In the genomic region with DNA sequence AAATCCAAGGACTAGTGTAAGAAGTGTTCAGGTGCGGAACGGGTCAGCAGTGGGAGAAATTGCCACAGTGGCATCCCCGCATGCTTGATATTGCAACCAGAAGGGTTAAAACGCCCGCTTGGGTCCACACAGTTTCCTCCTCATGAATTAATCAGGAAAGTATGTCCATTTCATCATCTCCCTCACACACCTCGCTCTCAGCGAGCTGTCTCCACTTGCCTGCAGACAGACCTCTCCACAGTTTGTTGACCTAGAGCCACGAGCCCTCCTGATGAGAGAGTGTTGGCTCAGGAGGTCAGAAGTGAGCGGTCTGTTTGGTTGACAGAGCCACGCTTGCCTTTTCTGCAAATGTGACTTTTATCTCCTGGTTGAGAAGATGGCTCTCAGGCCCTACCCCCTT, we compare ENCODE assay signal across 24 mouse cellular contexts.
DNase-seq lines count a peak whose midpoint lies in the region; ATAC-seq and TF ChIP-seq lines count a peak whose summit lies in the region.
"Had no signal": no experiment of that assay in that cellular context is flagged by ENCODE, and none has a peak within 500 bp of the region (broad histone marks: within the 10 kb centered on the region; RNA-seq: fewer than 3 reads in every experiment).

No protein-coding gene starts in this region.

- no peak overlapping the region for H3K4me3 ChIP-seq in lung, postnatal 0 days (ENCODE audit: low read depth, low read length)
- H3K4me3 ChIP-seq in limb, embryonic 10.5 days = no peak overlapping the region
- no peak overlapping the region for H3K4me3 ChIP-seq in liver, embryonic 13.5 days (replicated peaks)
- H3K4me3 ChIP-seq in liver, postnatal 0 days (ENCODE audit: low read depth, low read length) = peak overlapping the region; percentile 13; the same call in 1 of the 2 replicates
- H3K4me3 ChIP-seq in intestine, postnatal 0 days (ENCODE audit: low read depth, low read length) = no peak overlapping the region
- H3K4me3 ChIP-seq: embryonic facial prominence, embryonic 15.5 days; erythroblast, embryonic 14.5 days; forebrain, embryonic 10.5 days; heart, embryonic 15.5 days; hindbrain, embryonic 13.5 days had no signal

- no peaks in the 10 kb centered on the region for H3K36me3 ChIP-seq in lung, postnatal 0 days (ENCODE audit: insufficient read depth, low read length)
- no peaks in the 10 kb centered on the region for H3K36me3 ChIP-seq in limb, embryonic 10.5 days
- no peaks in the 10 kb centered on the region for H3K36me3 ChIP-seq in liver, embryonic 13.5 days
- H3K36me3 ChIP-seq in liver, postnatal 0 days (replicated peaks; ENCODE audit: insufficient read depth, low read length) = no peaks in the 10 kb centered on the region
- no peaks in the 10 kb centered on the region for H3K36me3 ChIP-seq in intestine, postnatal 0 days (ENCODE audit: control insufficient read depth, insufficient read depth)
- H3K36me3 ChIP-seq: embryonic facial prominence, embryonic 15.5 days; forebrain, embryonic 10.5 days; heart, embryonic 15.5 days; hindbrain, embryonic 13.5 days had no signal

- peak; percentile 25 for DNase-seq in lung, postnatal 0 days (ENCODE audit: low spot score)
- no peak for DNase-seq in lung, adult 18-20 months
- DNase-seq in limb, embryonic 10.5 days (ENCODE audit: low spot score) = peak; percentile 26
- DNase-seq in liver, embryonic 13.5 days = no peak
- peak; percentile 28 for DNase-seq in liver, postnatal 0 days
- DNase-seq in cerebellum, adult 9-11 months = no peak
- DNase-seq in kidney, adult 9 months = no peak
- DNase-seq: adrenal gland, adult 2 months; adrenal gland, postnatal 25 days; cerebellum, adult 2 months; cerebellum, postnatal 14 days; embryo, embryonic 11 days; gastrocnemius, postnatal 36 days; heart, adult 18-20 months; heart, postnatal 14 days had no signal

- no peak overlapping the region for H3K27ac ChIP-seq in lung, postnatal 0 days (ENCODE audit: low read length)
- H3K27ac ChIP-seq in limb, embryonic 10.5 days = no peak overlapping the region; the same call in 1 of the 2 replicates
- H3K27ac ChIP-seq in liver, embryonic 13.5 days = no peak overlapping the region
- H3K27ac ChIP-seq in liver, postnatal 0 days (ENCODE audit: low read depth) = peak overlapping the region; percentile 62
- H3K27ac ChIP-seq in intestine, postnatal 0 days (ENCODE audit: low read depth, low read length) = no peak overlapping the region
- H3K27ac ChIP-seq: embryonic facial prominence, embryonic 15.5 days; forebrain, embryonic 10.5 days; heart, embryonic 15.5 days; hindbrain, embryonic 13.5 days had no signal

- TF ChIP-seq CTCF in lung, postnatal 0 days (IDR thresholded peaks at IDR 0.05) = no peak
- no peak for TF ChIP-seq CTCF in liver, postnatal 0 days (IDR thresholded peaks at IDR 0.05; ENCODE audit: low read depth)
- TF ChIP-seq CTCF in intestine, postnatal 0 days (IDR thresholded peaks at IDR 0.05; ENCODE audit: low read depth) = no peak

- no peaks in the 10 kb centered on the region for H3K9me3 ChIP-seq in lung, postnatal 0 days (ENCODE audit: low read length)
- H3K9me3 ChIP-seq in limb, embryonic 10.5 days (replicated peaks) = no peaks in the 10 kb centered on the region
- H3K9me3 ChIP-seq in liver, embryonic 13.5 days (replicated peaks) = no peaks in the 10 kb centered on the region
- no peaks in the 10 kb centered on the region for H3K9me3 ChIP-seq in liver, postnatal 0 days (ENCODE audit: low read length)
- no peaks in the 10 kb centered on the region for H3K9me3 ChIP-seq in intestine, postnatal 0 days (ENCODE audit: control insufficient read depth)
- H3K9me3 ChIP-seq: embryonic facial prominence, embryonic 15.5 days; forebrain, embryonic 10.5 days; heart, embryonic 15.5 days; hindbrain, embryonic 13.5 days had no signal

- 61% methylated on average over 10 of the region's 10 CpGs for WGBS in lung, postnatal 0 days
- WGBS in limb, embryonic 10.5 days = 84% methylated on average over 10 of the region's 10 CpGs
- WGBS in liver, embryonic 13.5 days (ENCODE audit: insufficient replicate concordance) = 70% methylated on average over 10 of the region's 10 CpGs
- WGBS in liver, postnatal 0 days (ENCODE audit: insufficient replicate concordance) = 67% methylated on average over 10 of the region's 10 CpGs
- 79% methylated on average over 10 of the region's 10 CpGs for WGBS in intestine, postnatal 0 days

- no peak for TF ChIP-seq EP300 in lung, postnatal 0 days (IDR thresholded peaks at IDR 0.05)
- no peak for TF ChIP-seq EP300 in liver, postnatal 0 days (IDR thresholded peaks at IDR 0.05; ENCODE audit: low read depth)

- no peak overlapping the region for H3K4me2 ChIP-seq in lung, postnatal 0 days (replicated peaks; ENCODE audit: low read depth, low read length)
- H3K4me2 ChIP-seq in liver, embryonic 13.5 days = peak overlapping the region; percentile 32; the same call in 1 of the 2 replicates
- H3K4me2 ChIP-seq in liver, postnatal 0 days (ENCODE audit: low read depth, low read length) = peak overlapping the region; percentile 57
- no peak overlapping the region for H3K4me2 ChIP-seq in intestine, postnatal 0 days (replicated peaks; ENCODE audit: low read depth)
- H3K4me2 ChIP-seq: embryonic facial prominence, embryonic 15.5 days; heart, embryonic 11.5 days; heart, embryonic 15.5 days; hindbrain, embryonic 13.5 days had no signal

- ATAC-seq in lung, postnatal 0 days = 0 out of 2 replicates have a peak, but pooled peaks have one; percentile 17
- peak; percentile 50; the same call in 1 of the 2 replicates for ATAC-seq in liver, embryonic 13.5 days (ENCODE audit: low read depth)
- ATAC-seq in liver, postnatal 0 days = peak; percentile 79
- no peak for ATAC-seq in intestine, postnatal 0 days
- ATAC-seq: forebrain, embryonic 14.5 days; Patski had no signal

- H3K4me1 ChIP-seq in lung, postnatal 0 days (ENCODE audit: insufficient read depth, low read depth, low read length) = 0 out of 2 replicates have a peak, but pooled peaks cover 9% of the 10 kb centered on the region
- peaks cover 11% of the 10 kb centered on the region; the same call in 1 of the 2 replicates for H3K4me1 ChIP-seq in limb, embryonic 10.5 days
- peaks cover 3% of the 10 kb centered on the region for H3K4me1 ChIP-seq in liver, embryonic 13.5 days (replicated peaks)
- peaks cover 6% of the 10 kb centered on the region; the same call in 1 of the 2 replicates for H3K4me1 ChIP-seq in liver, postnatal 0 days (ENCODE audit: insufficient read depth)
- H3K4me1 ChIP-seq in intestine, postnatal 0 days (replicated peaks; ENCODE audit: control insufficient read depth, insufficient read depth, low read length) = no peaks in the 10 kb centered on the region; the same call in 1 of the 2 replicates
- H3K4me1 ChIP-seq: forebrain, embryonic 10.5 days; hindbrain, embryonic 13.5 days had no signal

- H3K27me3 ChIP-seq in lung, postnatal 0 days (replicated peaks; ENCODE audit: insufficient read depth, low read length) = no peaks in the 10 kb centered on the region
- H3K27me3 ChIP-seq in limb, embryonic 10.5 days (ENCODE audit: low read depth, poor library complexity, severe bottlenecking) = no peaks in the 10 kb centered on the region
- no peaks in the 10 kb centered on the region for H3K27me3 ChIP-seq in liver, embryonic 13.5 days
- H3K27me3 ChIP-seq in liver, postnatal 0 days (ENCODE audit: insufficient read depth, low read length) = no peaks in the 10 kb centered on the region
- no peaks in the 10 kb centered on the region for H3K27me3 ChIP-seq in intestine, postnatal 0 days (replicated peaks; ENCODE audit: control insufficient read depth, insufficient read depth, low read length)
- H3K27me3 ChIP-seq: embryonic facial prominence, embryonic 15.5 days; heart, embryonic 15.5 days; hindbrain, embryonic 13.5 days; Patski had no signal

- H3K9ac ChIP-seq in lung, postnatal 0 days (replicated peaks; ENCODE audit: low read depth) = no peak overlapping the region
- H3K9ac ChIP-seq in liver, embryonic 13.5 days = no peak overlapping the region
- H3K9ac ChIP-seq in liver, postnatal 0 days (replicated peaks) = peak overlapping the region; percentile 41
- no peak overlapping the region for H3K9ac ChIP-seq in intestine, postnatal 0 days (ENCODE audit: low read depth, low read length)
- H3K9ac ChIP-seq: embryonic facial prominence, embryonic 15.5 days; heart, embryonic 15.5 days; hindbrain, embryonic 13.5 days had no signal

Comparison
In these comparisons a context has a peak if more than half of its experiments do, and no peak if none do; other contexts are left out.
1. DNase-seq: peak in lung, postnatal 0 days (single experiment), limb, embryonic 10.5 days (single experiment) and liver, postnatal 0 days (single experiment); none in lung, adult 18-20 months (0 of 2), liver, embryonic 13.5 days (single experiment), cerebellum, adult 9-11 months (single experiment) and kidney, adult 9 months (single experiment).
2. H3K4me2 ChIP-seq: peak in liver, embryonic 13.5 days (single experiment) and liver, postnatal 0 days (single experiment); none in lung, postnatal 0 days (single experiment) and intestine, postnatal 0 days (single experiment).